Mouse (Mus musculus): ENCODE results near the gene Med13l. TPM values are rescaled to one million over a fixed set of nuclear protein-coding genes. Genes with fewer than 3 reads are reported as not detected.

Med13l gene
- total RNA-seq (2023): 100 to 1,000 TPM; 113 to 118 TPM

DNA sequence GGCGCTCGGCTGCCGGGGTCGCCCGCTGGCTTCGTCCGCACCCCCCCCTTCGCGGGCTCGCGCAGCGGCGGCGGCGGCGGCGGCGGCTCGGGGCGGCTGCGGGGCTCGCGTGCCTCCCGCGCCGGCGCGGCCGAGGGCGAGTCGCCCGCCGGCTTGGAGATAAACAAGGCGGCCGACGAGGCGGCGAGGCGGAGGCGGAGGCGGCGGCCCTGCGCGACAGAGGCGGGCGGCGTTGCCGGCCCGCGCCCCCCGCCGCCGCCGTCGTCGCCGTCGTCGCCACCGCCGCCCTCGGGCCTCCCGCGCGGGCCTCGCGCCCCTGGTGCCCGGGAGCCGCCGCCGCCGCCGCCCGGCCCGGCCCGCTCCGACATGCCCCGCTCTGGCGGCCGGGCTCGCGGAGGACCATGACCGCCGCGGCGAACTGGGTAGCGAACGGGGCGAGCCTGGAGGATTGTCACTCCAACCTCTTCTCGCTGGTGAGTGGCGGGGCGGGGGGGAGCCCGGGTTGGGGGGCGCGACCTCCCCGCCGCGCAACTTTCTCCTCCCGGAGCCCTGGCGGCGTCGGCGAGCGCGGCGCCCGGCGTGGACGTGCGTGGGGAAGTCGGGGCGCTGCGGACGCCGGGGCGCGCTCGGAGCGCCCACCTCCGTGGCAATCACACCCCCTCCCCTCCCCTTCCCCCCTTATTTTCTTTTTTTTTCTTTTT lies at the start of gene Med13l:
Med13l (plus strand) TSS at position 295 of the 701 bp plus-strand sequence.

Measured in neutrophil, adult 59 days (primary cell).